Mouse (Mus musculus): ENCODE measurements at regions not wholly inside any gene's neighbourhood (a gene's known extent, or its start where the extent isn't known, plus 50 kb on each side); places are given as distances from the start of the nearest gene placed in this dataset.

DNA sequence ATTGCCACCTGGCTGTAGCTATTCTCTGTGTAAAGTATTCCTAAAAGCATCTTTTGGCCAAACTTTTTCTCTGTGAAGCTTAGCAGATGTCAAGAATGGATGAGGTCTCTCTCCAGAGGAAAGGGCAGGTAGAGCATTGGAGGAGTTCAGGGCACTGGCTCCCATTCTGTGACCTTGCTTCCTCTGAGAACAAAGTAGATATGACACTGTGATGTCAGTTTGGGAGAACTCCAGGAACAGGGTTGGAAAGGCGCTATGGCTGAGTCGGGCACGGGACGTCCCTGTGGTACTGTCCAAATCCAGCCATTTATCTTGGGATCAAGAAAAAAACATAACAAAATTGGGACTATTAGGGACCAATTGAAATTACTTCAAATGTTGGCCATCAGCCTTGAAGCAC, 388.7 kb downstream of the Slc4a3 start:
- no peak overlapping the region for H3K27ac ChIP-seq (ENCODE audit: low read depth)
- no peak overlapping the region for H3K9ac ChIP-seq (ENCODE audit: low read length)
- no peaks in the 10 kb centered on the region for H3K27me3 ChIP-seq (replicated peaks; ENCODE audit: control insufficient read depth, insufficient read depth, low read length)
- no peaks in the 10 kb centered on the region for H3K9me3 ChIP-seq (ENCODE audit: control insufficient read depth, low read length)
- ATAC-seq (replicated peaks; ENCODE audit: low FRiP score, low TSS enrichment, low read depth): no peak
- H3K36me3 ChIP-seq (ENCODE audit: control insufficient read depth, insufficient read depth, low read length): no peaks in the 10 kb centered on the region
- H3K4me3 ChIP-seq (ENCODE audit: low read depth, low read length): no peak overlapping the region
- whole genome bisulfite sequencing: 98% methylated on average over 4 of the region's 4 CpGs
- no peak overlapping the region for H3K4me2 ChIP-seq (ENCODE audit: low read length)
- peaks cover 16% of the 10 kb centered on the region for H3K4me1 ChIP-seq (replicated peaks; ENCODE audit: control insufficient read depth, insufficient read depth, low read length)
- no peak for DNase-seq (ENCODE audit: low spot score)

DNA sequence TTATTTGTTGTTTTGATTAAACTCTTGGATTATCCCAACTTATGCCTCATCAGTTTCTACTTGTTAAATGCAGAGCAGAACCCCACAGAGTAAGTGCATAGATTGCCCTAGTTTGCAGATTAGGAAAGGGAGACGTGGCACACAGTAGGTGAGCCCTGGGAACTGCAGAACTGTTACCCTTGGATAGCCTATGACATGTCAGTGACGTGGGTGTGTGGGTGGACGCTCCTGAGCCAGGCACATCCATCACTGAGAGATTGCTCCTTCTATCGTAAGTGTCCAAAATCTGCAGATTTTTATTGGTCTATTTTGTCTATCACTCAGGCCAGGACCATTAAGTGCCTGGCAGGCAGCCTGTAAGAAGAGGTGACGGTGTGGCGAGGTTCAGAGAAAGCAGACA, 389.8 kb downstream of the Slc4a3 start:
- DNase-seq (ENCODE audit: low spot score): no peak
- no peak; the same call in 1 of the 2 replicates for ATAC-seq (replicated peaks; ENCODE audit: low FRiP score, low TSS enrichment, low read depth)
- Histone ChIP-seq H3K9ac (ENCODE audit: low read length) (no peak overlapping the region; the same call in 1 of the 2 replicates), H3K27ac (ENCODE audit: low read depth) (peak overlapping the region; percentile 12; the same call in 1 of the 2 replicates), H3K4me1 (replicated peaks; ENCODE audit: control insufficient read depth, insufficient read depth, low read length) (peaks cover 16% of the 10 kb centered on the region), H3K27me3 (replicated peaks; ENCODE audit: control insufficient read depth, insufficient read depth, low read length) (no peaks in the 10 kb centered on the region), H3K9me3 (ENCODE audit: control insufficient read depth, low read length) (no peaks in the 10 kb centered on the region), H3K4me3 (ENCODE audit: low read depth, low read length) (no peak overlapping the region), H3K4me2 (ENCODE audit: low read length) (no peak overlapping the region), H3K36me3 (ENCODE audit: control insufficient read depth, insufficient read depth, low read length) (no peaks in the 10 kb centered on the region)
- 61% methylated on average over 6 of the region's 6 CpGs for whole genome bisulfite sequencing

DNA sequence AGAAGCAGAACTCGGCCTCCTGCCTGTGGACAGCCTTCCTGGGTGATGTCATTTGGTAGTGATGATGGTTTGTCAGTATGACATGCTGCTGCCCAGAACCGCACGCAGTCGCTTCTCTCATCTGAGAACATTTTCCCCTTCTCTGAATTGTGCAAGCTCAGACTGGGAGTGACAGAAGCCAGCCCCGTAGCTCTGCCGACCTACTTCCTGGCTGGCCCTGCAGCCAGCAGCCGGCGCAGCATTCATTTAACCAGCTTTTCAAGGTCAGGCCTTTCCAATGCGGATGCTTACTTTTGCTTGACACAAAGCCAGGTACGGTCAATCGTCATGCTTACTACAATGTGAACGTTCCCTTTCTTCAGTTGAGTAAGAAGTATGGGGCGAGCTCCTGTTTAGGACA, 390.5 kb downstream of the Slc4a3 start:
- Histone ChIP-seq H3K27ac (ENCODE audit: low read depth) (peak overlapping the region; percentile 12; the same call in 1 of the 2 replicates), H3K9me3 (ENCODE audit: control insufficient read depth, low read length) (no peaks in the 10 kb centered on the region), H3K4me2 (ENCODE audit: low read length) (no peak overlapping the region), H3K4me3 (ENCODE audit: low read depth, low read length) (no peak overlapping the region), H3K9ac (ENCODE audit: low read length) (no peak overlapping the region), H3K4me1 (replicated peaks; ENCODE audit: control insufficient read depth, insufficient read depth, low read length) (peaks cover 16% of the 10 kb centered on the region), H3K27me3 (replicated peaks; ENCODE audit: control insufficient read depth, insufficient read depth, low read length) (no peaks in the 10 kb centered on the region), H3K36me3 (ENCODE audit: control insufficient read depth, insufficient read depth, low read length) (no peaks in the 10 kb centered on the region)
- WGBS: 35% methylated on average over 13 of the region's 13 CpGs
- ATAC-seq (replicated peaks; ENCODE audit: low FRiP score, low TSS enrichment, low read depth) (no peak), DNase-seq (ENCODE audit: low spot score) (peak; percentile 53)

DNA sequence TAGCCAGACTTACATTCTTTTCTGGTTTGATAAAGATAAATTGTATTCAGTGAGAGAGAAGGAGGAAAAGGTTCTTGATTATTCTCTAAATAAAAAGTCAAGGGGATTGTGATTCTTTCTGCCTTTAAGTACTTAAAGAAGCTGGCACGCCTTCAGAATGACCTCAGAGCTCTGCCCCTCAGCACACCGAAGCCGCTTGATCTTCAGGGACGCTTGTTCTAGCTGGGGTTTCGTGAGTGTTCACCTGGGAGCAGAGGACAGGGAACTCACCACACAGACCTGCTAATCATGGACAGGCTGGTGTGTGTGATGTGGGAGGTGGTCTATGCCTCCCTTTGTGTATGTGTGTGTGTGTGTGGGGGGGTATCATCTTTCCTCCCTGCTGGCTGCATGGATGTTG, 391.3 kb downstream of the Slc4a3 start:
- Histone ChIP-seq H3K27me3 (replicated peaks; ENCODE audit: control insufficient read depth, insufficient read depth, low read length) (no peaks in the 10 kb centered on the region), H3K4me2 (ENCODE audit: low read length) (no peak overlapping the region), H3K36me3 (ENCODE audit: control insufficient read depth, insufficient read depth, low read length) (no peaks in the 10 kb centered on the region), H3K4me1 (replicated peaks; ENCODE audit: control insufficient read depth, insufficient read depth, low read length) (peaks cover 16% of the 10 kb centered on the region), H3K9ac (ENCODE audit: low read length) (no peak overlapping the region), H3K9me3 (ENCODE audit: control insufficient read depth, low read length) (no peaks in the 10 kb centered on the region), H3K4me3 (ENCODE audit: low read depth, low read length) (no peak overlapping the region), H3K27ac (ENCODE audit: low read depth) (no peak overlapping the region)
- DNase-seq (ENCODE audit: low spot score) (no peak), ATAC-seq (replicated peaks; ENCODE audit: low FRiP score, low TSS enrichment, low read depth) (no peak)
- WGBS: 72% methylated on average over 5 of the region's 5 CpGs

DNA sequence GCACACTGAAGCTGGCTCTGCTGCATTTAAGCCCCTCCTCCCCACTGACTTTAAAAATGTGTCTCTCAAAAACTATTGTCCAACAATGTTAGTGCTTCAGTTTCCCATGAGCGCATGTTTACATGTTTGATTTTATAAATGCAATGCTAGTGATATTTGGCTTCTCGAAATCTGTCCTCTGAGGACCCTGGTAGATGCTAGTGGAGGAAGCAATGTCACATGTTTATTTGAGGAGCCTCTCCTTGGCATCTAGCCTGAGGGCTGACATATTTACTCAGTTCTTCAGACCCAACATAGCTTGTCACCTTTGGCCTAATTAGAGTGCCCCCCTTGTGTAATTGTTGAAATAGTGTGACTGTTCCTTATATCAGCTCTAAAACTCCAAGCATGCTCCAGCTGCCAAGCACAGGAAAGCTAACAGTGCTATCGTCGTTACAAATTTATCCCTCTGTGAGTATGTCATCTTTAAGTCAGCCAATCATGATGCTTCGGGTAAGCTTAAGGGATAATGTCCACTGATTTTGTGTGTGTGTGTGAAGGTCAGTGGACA, 400.3 kb downstream of the Slc4a3 start:
- 63% methylated on average over 5 of the region's 5 CpGs for WGBS
- Histone ChIP-seq H3K36me3 (ENCODE audit: control insufficient read depth, insufficient read depth, low read length) (no peaks in the 10 kb centered on the region), H3K27me3 (replicated peaks; ENCODE audit: control insufficient read depth, insufficient read depth, low read length) (no peaks in the 10 kb centered on the region), H3K4me3 (ENCODE audit: low read depth, low read length) (no peak overlapping the region), H3K4me2 (ENCODE audit: low read length) (no peak overlapping the region), H3K9ac (ENCODE audit: low read length) (no peak overlapping the region), H3K27ac (ENCODE audit: low read depth) (no peak overlapping the region), H3K9me3 (ENCODE audit: control insufficient read depth, low read length) (no peaks in the 10 kb centered on the region), H3K4me1 (replicated peaks; ENCODE audit: control insufficient read depth, insufficient read depth, low read length) (no peaks in the 10 kb centered on the region)
- no peak for ATAC-seq (replicated peaks; ENCODE audit: low FRiP score, low TSS enrichment, low read depth)
- DNase-seq (ENCODE audit: low spot score): no peak

DNA sequence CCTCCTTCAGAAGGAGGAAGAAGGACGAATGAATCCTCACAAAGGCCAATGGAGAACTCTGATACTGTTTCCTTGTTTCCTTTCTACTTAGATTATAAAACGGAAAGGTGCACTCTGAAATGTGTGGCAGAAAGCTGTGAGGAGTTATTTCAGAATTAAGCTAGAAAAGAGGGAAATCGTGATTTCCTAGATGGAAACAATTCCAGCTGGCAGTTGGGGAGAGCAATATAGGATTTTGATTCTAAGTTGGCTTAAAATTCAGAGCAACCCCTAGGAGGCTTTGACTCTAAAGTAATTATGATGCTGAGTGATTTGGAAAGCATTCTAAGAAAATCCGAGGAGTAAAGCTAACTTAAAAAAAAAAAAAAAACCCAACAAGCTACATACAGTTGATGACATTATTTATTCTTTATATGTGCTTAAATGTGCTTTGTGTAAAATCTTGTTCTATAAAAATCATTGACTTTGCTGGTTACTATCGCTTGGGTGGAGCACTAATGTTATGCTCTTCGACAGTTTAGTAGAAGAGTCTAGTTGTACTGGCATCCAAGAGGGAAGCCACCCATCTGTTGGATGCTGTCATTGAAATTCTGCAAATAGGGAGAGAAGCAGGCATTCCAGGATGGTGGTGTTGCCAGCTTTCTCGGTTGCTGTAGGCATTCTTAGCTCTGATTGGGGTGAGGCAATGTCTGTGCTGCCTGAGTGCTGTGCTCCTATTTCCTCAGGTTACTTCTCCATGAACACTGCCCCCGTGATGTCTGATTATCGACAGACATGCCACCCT, 432.3 kb downstream of the Slc4a3 start:
- Histone ChIP-seq H3K4me3 (ENCODE audit: low read depth, low read length) (no peak overlapping the region), H3K36me3 (ENCODE audit: control insufficient read depth, insufficient read depth, low read length) (no peaks in the 10 kb centered on the region), H3K4me2 (ENCODE audit: low read length) (no peak overlapping the region), H3K4me1 (replicated peaks; ENCODE audit: control insufficient read depth, insufficient read depth, low read length) (no peaks in the 10 kb centered on the region), H3K27ac (ENCODE audit: low read depth) (no peak overlapping the region), H3K9me3 (ENCODE audit: control insufficient read depth, low read length) (no peaks in the 10 kb centered on the region), H3K9ac (ENCODE audit: low read length) (no peak overlapping the region), H3K27me3 (replicated peaks; ENCODE audit: control insufficient read depth, insufficient read depth, low read length) (no peaks in the 10 kb centered on the region)
- ATAC-seq (replicated peaks; ENCODE audit: low FRiP score, low TSS enrichment, low read depth) (no peak), DNase-seq (ENCODE audit: low spot score) (no peak)
- WGBS: 85% methylated on average over 9 of the region's 9 CpGs

DNA sequence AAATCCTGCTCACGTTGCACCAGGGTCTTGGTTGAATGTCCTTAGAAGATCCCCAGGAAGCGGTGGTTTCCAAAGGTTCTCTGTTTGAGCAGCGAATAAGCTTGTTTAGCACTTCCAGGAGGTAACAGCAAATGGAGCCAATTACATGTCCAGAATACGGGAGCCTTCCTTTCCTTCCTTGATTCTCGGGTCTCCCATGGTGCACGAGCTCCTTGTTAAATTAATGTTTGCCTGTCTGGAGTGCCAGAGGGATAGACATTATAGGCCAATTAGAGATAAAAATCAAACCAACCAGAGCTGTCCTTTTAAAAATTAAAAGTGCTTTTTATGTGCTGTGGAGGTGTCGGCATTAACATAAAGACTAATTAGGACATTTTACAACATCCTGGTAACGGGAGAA, 437.0 kb downstream of the Slc4a3 start:
- H3K27me3 ChIP-seq (replicated peaks; ENCODE audit: control insufficient read depth, insufficient read depth, low read length): no peaks in the 10 kb centered on the region
- no peak overlapping the region for H3K27ac ChIP-seq (ENCODE audit: low read depth)
- no peak overlapping the region for H3K9ac ChIP-seq (ENCODE audit: low read length)
- no peaks in the 10 kb centered on the region for H3K36me3 ChIP-seq (ENCODE audit: control insufficient read depth, insufficient read depth, low read length)
- DNase-seq (ENCODE audit: low spot score) (no peak), ATAC-seq (replicated peaks; ENCODE audit: low FRiP score, low TSS enrichment, low read depth) (no peak)
- H3K4me3 ChIP-seq (ENCODE audit: low read depth, low read length): no peak overlapping the region
- no peaks in the 10 kb centered on the region for H3K9me3 ChIP-seq (ENCODE audit: control insufficient read depth, low read length)
- 76% methylated on average over 8 of the region's 8 CpGs for WGBS
- no peaks in the 10 kb centered on the region for H3K4me1 ChIP-seq (replicated peaks; ENCODE audit: control insufficient read depth, insufficient read depth, low read length)
- no peak overlapping the region for H3K4me2 ChIP-seq (ENCODE audit: low read length)

DNA sequence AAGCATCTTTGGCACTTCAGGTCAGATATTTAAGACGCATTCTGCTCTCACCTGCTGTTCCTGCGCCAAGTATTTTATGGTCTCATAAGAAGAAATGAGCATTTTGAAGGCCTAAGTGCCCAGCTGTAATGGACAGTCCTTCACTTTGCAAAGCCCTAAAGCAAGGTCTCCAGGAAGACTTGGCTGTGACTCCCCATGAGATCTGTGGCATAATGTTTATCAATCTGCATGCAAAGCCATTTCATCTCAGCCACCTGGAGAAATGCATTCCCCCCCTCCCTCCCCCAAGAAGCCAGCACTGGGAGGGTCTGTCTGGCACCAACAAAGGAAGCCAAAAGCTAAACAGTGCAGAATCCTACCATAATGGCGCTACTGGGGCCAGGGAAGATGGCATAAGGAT, 437.4 kb downstream of the Slc4a3 start:
- no peak overlapping the region for H3K9ac ChIP-seq (ENCODE audit: low read length)
- no peaks in the 10 kb centered on the region for H3K9me3 ChIP-seq (ENCODE audit: control insufficient read depth, low read length)
- no peaks in the 10 kb centered on the region for H3K27me3 ChIP-seq (replicated peaks; ENCODE audit: control insufficient read depth, insufficient read depth, low read length)
- no peak for DNase-seq (ENCODE audit: low spot score)
- ATAC-seq (replicated peaks; ENCODE audit: low FRiP score, low TSS enrichment, low read depth): no peak
- no peaks in the 10 kb centered on the region for H3K36me3 ChIP-seq (ENCODE audit: control insufficient read depth, insufficient read depth, low read length)
- H3K4me3 ChIP-seq (ENCODE audit: low read depth, low read length): no peak overlapping the region
- H3K27ac ChIP-seq (ENCODE audit: low read depth): no peak overlapping the region
- whole genome bisulfite sequencing: 89% methylated on average over 3 of the region's 3 CpGs
- H3K4me2 ChIP-seq (ENCODE audit: low read length): no peak overlapping the region
- no peaks in the 10 kb centered on the region for H3K4me1 ChIP-seq (replicated peaks; ENCODE audit: control insufficient read depth, insufficient read depth, low read length)

DNA sequence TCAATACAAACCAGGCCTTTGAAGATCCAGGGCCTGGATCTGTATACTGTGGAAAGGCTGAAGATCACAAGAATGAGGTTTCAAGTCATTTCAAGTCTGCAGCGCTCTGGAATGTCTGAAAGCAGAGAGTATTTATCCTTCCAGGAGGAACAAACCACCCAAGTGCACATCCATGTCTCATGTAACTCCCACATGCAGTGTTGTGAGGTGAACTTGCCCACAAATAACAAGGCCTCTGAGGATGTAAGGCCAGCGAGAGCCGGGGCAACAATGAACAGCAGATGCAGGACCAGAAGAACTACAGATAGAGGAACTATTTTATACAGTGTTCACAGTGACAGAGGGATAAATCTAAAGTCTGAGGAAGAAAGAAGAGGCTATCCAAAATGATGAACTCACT, 442.4 kb downstream of the Slc4a3 start:
- ATAC-seq (replicated peaks; ENCODE audit: low FRiP score, low TSS enrichment, low read depth) (no peak), DNase-seq (ENCODE audit: low spot score) (no peak)
- H3K36me3 ChIP-seq (ENCODE audit: control insufficient read depth, insufficient read depth, low read length): no peaks in the 10 kb centered on the region
- H3K27ac ChIP-seq (ENCODE audit: low read depth): no peak overlapping the region
- H3K4me1 ChIP-seq (replicated peaks; ENCODE audit: control insufficient read depth, insufficient read depth, low read length): no peaks in the 10 kb centered on the region
- H3K9ac ChIP-seq (ENCODE audit: low read length): no peak overlapping the region
- H3K4me3 ChIP-seq (ENCODE audit: low read depth, low read length): no peak overlapping the region
- H3K27me3 ChIP-seq (replicated peaks; ENCODE audit: control insufficient read depth, insufficient read depth, low read length): no peaks in the 10 kb centered on the region
- WGBS: 80% methylated on average over 3 of the region's 3 CpGs
- H3K9me3 ChIP-seq (ENCODE audit: control insufficient read depth, low read length): no peaks in the 10 kb centered on the region
- no peak overlapping the region for H3K4me2 ChIP-seq (ENCODE audit: low read length)
